Mouse (Mus musculus) testis, adult 2 months (tissue): Measurements from ENCODE around the gene Olfr1410.

Experiments
- CTCF ChIP-seq: fragments of 200-500 bp; IDR thresholded peaks from 2 replicates; pipeline ENCODE4 v1.5.1; 2012; ENCODE audit warnings: low read depth, mild to moderate bottlenecking, inconsistent platforms, low read length, moderate library complexity; ENCODE audit not compliant: control insufficient read depth, insufficient read depth, insufficient replicate concordance
- POLR2A ChIP-seq: fragments of 200-500 bp; IDR thresholded peaks from 2 replicates; pipeline ENCODE4 v1.6.1; 2012; ENCODE audit warnings: low read depth, mild to moderate bottlenecking, inconsistent platforms, low read length, moderate library complexity; ENCODE audit not compliant: control insufficient read depth

DNA sequence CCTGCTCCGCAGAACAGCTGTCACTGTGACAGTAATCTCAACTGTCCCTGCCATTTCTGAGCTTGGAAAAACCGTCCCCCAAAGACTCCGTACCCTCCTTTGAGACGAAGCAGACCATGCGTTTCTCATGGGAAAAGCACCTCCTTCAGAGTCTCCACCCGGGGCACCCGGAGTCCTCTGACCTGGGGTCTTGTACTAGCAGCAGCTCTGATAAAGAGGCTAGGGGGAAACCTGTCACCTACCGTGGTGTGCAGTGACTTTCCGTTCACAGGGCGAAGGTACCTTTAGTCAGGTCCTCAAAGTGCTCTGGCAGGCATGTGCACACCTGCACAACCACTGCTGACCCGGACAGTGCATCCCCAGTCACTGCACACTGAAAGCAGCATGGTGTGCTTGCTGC lies 31.1 kb downstream of the Olfr1410 start:
- no peak for TF ChIP-seq CTCF
- no peak for TF ChIP-seq POLR2A
